Mouse (Mus musculus): Measurements from ENCODE around the gene Otud6a. TPM values are rescaled to one million over a fixed set of nuclear protein-coding genes. Genes with fewer than 3 reads are reported as not detected.
"Not testable (repeated sequence)": the region's sequence is repeated elsewhere in the genome, so short reads cannot be mapped to it uniquely, and the experiment has no call there.

The Otud6a gene
- polyA plus RNA-seq, 1 experiment from 2014 or later = not detected

DNA sequence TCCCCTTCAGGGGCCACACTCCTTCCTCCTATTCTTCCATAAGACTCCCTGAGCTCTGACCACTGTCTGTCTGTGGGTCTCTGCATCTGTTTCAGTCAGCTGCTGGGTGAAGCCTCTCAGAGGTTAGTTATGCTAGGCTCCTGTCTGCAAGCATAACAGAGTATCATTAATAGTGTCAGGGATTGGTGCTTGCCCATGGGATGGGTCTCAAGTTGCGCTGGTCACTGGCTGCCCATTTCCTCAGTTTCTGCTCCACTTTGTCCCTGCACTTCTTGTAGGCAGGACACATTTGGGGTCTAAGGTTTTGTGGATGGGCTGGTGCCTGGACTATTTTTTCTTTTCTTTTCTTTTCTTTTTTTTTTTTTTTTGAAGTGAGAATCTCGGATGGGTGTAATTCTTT, 13.8 kb downstream of the Otud6a start, which contains the start of gene Awat2:
Gene Awat2, minus strand, starts transcription at position 101 of the 400 bp plus-strand sequence.
- not testable (repeated sequence) for H3K4me1 ChIP-seq (ENCODE audit: control insufficient read depth, insufficient read depth, low read length); H3K4me2 ChIP-seq (ENCODE audit: low read length); H3K36me3 ChIP-seq (ENCODE audit: control insufficient read depth, insufficient read depth, low read length); H3K9ac ChIP-seq (ENCODE audit: low read length); DNase-seq (ENCODE audit: low spot score); ATAC-seq; H3K27me3 ChIP-seq (replicated peaks; ENCODE audit: control insufficient read depth, insufficient read depth, low read length); H3K4me3 ChIP-seq (ENCODE audit: low read depth, low read length); H3K27ac ChIP-seq (ENCODE audit: low read depth, low read length); H3K9me3 ChIP-seq (replicated peaks; ENCODE audit: control insufficient read depth, low read length)
- 87% methylated on average over 2 of the region's 2 CpGs for WGBS

GRCm38 (mm10) chrX:100443532-100443931, 14.7 kb downstream of the Otud6a start:
- H3K9me3 ChIP-seq (replicated peaks; ENCODE audit: control insufficient read depth, low read length) = no peaks in the 10 kb centered on the region
- no peaks in the 10 kb centered on the region for H3K36me3 ChIP-seq (ENCODE audit: control insufficient read depth, insufficient read depth, low read length)
- no peak for ATAC-seq
- no peak overlapping the region for H3K27ac ChIP-seq (ENCODE audit: low read depth, low read length)
- H3K4me2 ChIP-seq (ENCODE audit: low read length) = no peak overlapping the region
- DNase-seq (ENCODE audit: low spot score) = no peak
- H3K4me1 ChIP-seq (ENCODE audit: control insufficient read depth, insufficient read depth, low read length) = no peaks in the 10 kb centered on the region
- H3K4me3 ChIP-seq (ENCODE audit: low read depth, low read length) = no peak overlapping the region
- H3K27me3 ChIP-seq (replicated peaks; ENCODE audit: control insufficient read depth, insufficient read depth, low read length) = no peaks in the 10 kb centered on the region
- no peak overlapping the region for H3K9ac ChIP-seq (ENCODE audit: low read length)
- WGBS = 90% methylated on average over 7 of the region's 7 CpGs

DNA sequence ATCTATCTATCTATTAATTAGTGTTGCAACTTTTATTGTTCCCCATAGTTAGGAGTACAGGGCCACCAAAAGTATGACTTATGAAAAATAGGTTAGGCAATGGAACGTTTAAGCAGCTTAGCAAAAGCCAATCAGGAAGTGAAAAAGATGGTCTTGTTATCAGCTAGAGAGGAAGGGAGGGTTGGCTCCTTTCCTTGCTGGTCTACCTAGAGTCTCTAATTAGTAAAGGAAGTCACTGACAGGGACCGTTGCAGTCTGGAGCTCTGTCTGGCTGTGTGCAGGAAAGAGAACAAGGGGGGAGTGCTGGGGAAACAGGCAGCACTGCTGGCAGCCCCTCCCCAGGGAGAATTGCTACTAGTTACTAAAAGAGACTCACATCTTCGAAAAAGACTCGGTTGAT, 39.2 kb downstream of the Otud6a start:
- Histone ChIP-seq H3K27me3 (replicated peaks; ENCODE audit: control insufficient read depth, insufficient read depth, low read length) (no peaks in the 10 kb centered on the region), H3K9ac (ENCODE audit: low read length) (no peak overlapping the region), H3K4me2 (ENCODE audit: low read length) (no peak overlapping the region), H3K27ac (ENCODE audit: low read depth, low read length) (no peak overlapping the region), H3K4me3 (ENCODE audit: low read depth, low read length) (no peak overlapping the region), H3K9me3 (replicated peaks; ENCODE audit: control insufficient read depth, low read length) (no peaks in the 10 kb centered on the region), H3K36me3 (ENCODE audit: control insufficient read depth, insufficient read depth, low read length) (no peaks in the 10 kb centered on the region), H3K4me1 (ENCODE audit: control insufficient read depth, insufficient read depth, low read length) (no peaks in the 10 kb centered on the region)
- 84% methylated on average over 4 of the region's 4 CpGs for WGBS
- DNase-seq (ENCODE audit: low spot score) = no peak
- ATAC-seq = no peak

- H3K27ac ChIP-seq (ENCODE audit: low read depth, low read length) = no peak overlapping the region
- no peaks in the 10 kb centered on the region for H3K4me1 ChIP-seq (ENCODE audit: control insufficient read depth, insufficient read depth, low read length)
- no peaks in the 10 kb centered on the region for H3K36me3 ChIP-seq (ENCODE audit: control insufficient read depth, insufficient read depth, low read length)
- H3K4me2 ChIP-seq (ENCODE audit: low read length) = no peak overlapping the region
- DNase-seq (ENCODE audit: low spot score) (no peak), ATAC-seq (no peak)
- 88% methylated on average over 3 of the region's 3 CpGs for WGBS
- H3K9ac ChIP-seq (ENCODE audit: low read length) = no peak overlapping the region
- H3K27me3 ChIP-seq (replicated peaks; ENCODE audit: control insufficient read depth, insufficient read depth, low read length) = no peaks in the 10 kb centered on the region
- no peak overlapping the region for H3K4me3 ChIP-seq (ENCODE audit: low read depth, low read length)
- H3K9me3 ChIP-seq (replicated peaks; ENCODE audit: control insufficient read depth, low read length) = no peaks in the 10 kb centered on the region
These were observed 41.3 kb downstream of the Otud6a start for GRCm38 (mm10) chrX:100470126-100470525.

- DNase-seq (ENCODE audit: low spot score) = no peak
- no peaks in the 10 kb centered on the region for H3K4me1 ChIP-seq (ENCODE audit: control insufficient read depth, insufficient read depth, low read length)
- no peak for ATAC-seq
- H3K36me3 ChIP-seq (ENCODE audit: control insufficient read depth, insufficient read depth, low read length) = no peaks in the 10 kb centered on the region
- H3K9ac ChIP-seq (ENCODE audit: low read length) = no peak overlapping the region
- no peaks in the 10 kb centered on the region for H3K9me3 ChIP-seq (replicated peaks; ENCODE audit: control insufficient read depth, low read length)
- H3K27ac ChIP-seq (ENCODE audit: low read depth, low read length) = no peak overlapping the region
- WGBS = 90% methylated on average over 3 of the region's 3 CpGs
- no peak overlapping the region for H3K4me2 ChIP-seq (ENCODE audit: low read length)
- no peak overlapping the region for H3K4me3 ChIP-seq (ENCODE audit: low read depth, low read length)
- no peaks in the 10 kb centered on the region for H3K27me3 ChIP-seq (replicated peaks; ENCODE audit: control insufficient read depth, insufficient read depth, low read length)
These were observed 42.7 kb downstream of the Otud6a start for GRCm38 (mm10) chrX:100471491-100471890.

GRCm38 (mm10) chrX:100475569-100476223, 46.9 kb downstream of the Otud6a start:
- 71% methylated on average over 4 of the region's 4 CpGs for WGBS
- ATAC-seq (no peak), DNase-seq (ENCODE audit: low spot score) (no peak)
- H3K9ac ChIP-seq (ENCODE audit: low read length) = no peak overlapping the region
- H3K4me1 ChIP-seq (ENCODE audit: control insufficient read depth, insufficient read depth, low read length) = no peaks in the 10 kb centered on the region
- no peak overlapping the region for H3K4me3 ChIP-seq (ENCODE audit: low read depth, low read length)
- no peaks in the 10 kb centered on the region for H3K36me3 ChIP-seq (ENCODE audit: control insufficient read depth, insufficient read depth, low read length)
- H3K27me3 ChIP-seq (replicated peaks; ENCODE audit: control insufficient read depth, insufficient read depth, low read length) = no peaks in the 10 kb centered on the region
- no peak overlapping the region for H3K4me2 ChIP-seq (ENCODE audit: low read length)
- no peak overlapping the region for H3K27ac ChIP-seq (ENCODE audit: low read depth, low read length)
- H3K9me3 ChIP-seq (replicated peaks; ENCODE audit: control insufficient read depth, low read length) = no peaks in the 10 kb centered on the region

MicroRNA genes within 50 kb of the gene (microRNA counts, 519-probe panel; counts per million panel counts)
- microRNA mmu-miR-676 = 3,345 counts per million, percentile 31 among the panel's probes with 10 or more counts

Small RNAs within 50 kb of the gene (microRNA-seq; reads per million reads assigned to microRNA genes)
- 532 reads per million, percentile 76 among the genes with 10 or more reads in this experiment for gene Mir676

Other genes starting within 250 kb of the Otud6a start
- 0.26 and 0.32 TPM in 2 replicates for gene Awat2, start 13.7 kb downstream of the Otud6a start, polyA plus RNA-seq (2014; fragmentation: Nextera tagmentation; extraction: Ambion mirVana)
- 34.3 and 34.8 TPM in 2 replicates for gene Igbp1, start 65.3 kb downstream of the Otud6a start, polyA plus RNA-seq (2014; fragmentation: Nextera tagmentation; extraction: Ambion mirVana)
- not detected in 2 replicates for gene Dgat2l6, start 95.8 kb downstream of the Otud6a start, polyA plus RNA-seq (2014; fragmentation: Nextera tagmentation; extraction: Ambion mirVana)
- gene Awat1, start 143.2 kb downstream of the Otud6a start, polyA plus RNA-seq (2014; fragmentation: Nextera tagmentation; extraction: Ambion mirVana) = not detected in 2 replicates
- not detected in 2 replicates for gene P2ry4, start 165.9 kb downstream of the Otud6a start, polyA plus RNA-seq (2014; fragmentation: Nextera tagmentation; extraction: Ambion mirVana)
- gene Arr3, start 176.5 kb downstream of the Otud6a start, polyA plus RNA-seq (2014; fragmentation: Nextera tagmentation; extraction: Ambion mirVana) = not detected in 2 replicates
- gene Kif4, start 196.7 kb downstream of the Otud6a start, polyA plus RNA-seq (2014; fragmentation: Nextera tagmentation; extraction: Ambion mirVana) = 16.9 and 21.0 TPM in 2 replicates
- 136 and 161 TPM in 2 replicates for gene Pdzd11, start 197.6 kb downstream of the Otud6a start, polyA plus RNA-seq (2014; fragmentation: Nextera tagmentation; extraction: Ambion mirVana)